Mouse (Mus musculus) heart, adult 18-20 months (tissue): ENCODE measurements around the gene Zfp217. TPM values are rescaled to one million over a fixed set of nuclear protein-coding genes. Genes with fewer than 3 reads are reported as not detected.
A peak's percentile ranks its signal among the peaks of the same experiment; 100 is the strongest.

Source experiments
- DNase-seq, 2 experiments: peaks; one replicate each; pipeline ENCODE4 v3.0.0; 2021 to 2022; ENCODE audit warnings: mixed read lengths in 1 of 2
- total RNA-seq, 2 experiments: library from RNA; stranded (reverse); gene quantifications; 2 replicates each; pipeline ENCODE4 v1.2.3; 2021

Gene Zfp217
- total RNA-seq, 2 experiments from 2014 or later = 7.5 to 10.2 TPM

GRCm38 (mm10) chr2:170134026-170134690 is 13.7 kb downstream of the Zfp217 start:
- peak in 1 of 2 experiments; percentile 53 for DNase-seq

GRCm38 (mm10) chr2:170133093-170133731 is 14.7 kb downstream of the Zfp217 start:
- DNase-seq = peak; percentile 91 to 94

- no peak for DNase-seq
These were observed 15.2 kb downstream of the Zfp217 start for GRCm38 (mm10) chr2:170132716-170133092.

DNA sequence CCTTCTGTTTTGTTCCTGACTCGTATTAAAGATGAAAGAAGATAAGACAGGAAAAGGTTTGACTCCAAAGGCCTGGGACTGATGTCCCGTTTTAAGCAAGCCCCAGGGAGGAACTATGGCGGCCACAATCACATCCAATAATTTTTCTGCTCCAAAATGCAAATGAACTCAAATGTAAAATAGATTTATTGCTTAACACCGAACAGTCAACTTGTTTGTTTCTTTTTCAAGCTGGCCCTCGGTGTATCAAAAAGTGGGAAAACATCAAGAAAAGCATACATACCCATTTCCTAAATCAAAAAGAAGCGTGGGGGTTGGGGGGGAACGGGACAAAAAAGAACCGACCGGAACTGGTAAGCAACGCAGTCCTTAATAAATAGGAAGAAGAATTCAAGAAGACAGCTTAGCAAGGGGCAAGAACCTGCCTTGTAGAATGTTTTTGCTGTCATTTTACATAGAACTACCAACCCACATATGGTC is 15.9 kb downstream of the Zfp217 start:
- peak in 1 of 2 experiments; percentile 57 for DNase-seq

- DNase-seq = peak; percentile 87 to 88
These were observed 16.9 kb downstream of the Zfp217 start for GRCm38 (mm10) chr2:170130780-170131645.

- DNase-seq = peak; percentile 38 to 50
These were observed 17.8 kb downstream of the Zfp217 start for GRCm38 (mm10) chr2:170129923-170130779.

GRCm38 (mm10) chr2:170129248-170129922 is 18.5 kb downstream of the Zfp217 start:
- DNase-seq = peak in 1 of 2 experiments; percentile 54

- DNase-seq = no peak
These were observed 19.2 kb downstream of the Zfp217 start for GRCm38 (mm10) chr2:170128461-170129247.

DNA sequence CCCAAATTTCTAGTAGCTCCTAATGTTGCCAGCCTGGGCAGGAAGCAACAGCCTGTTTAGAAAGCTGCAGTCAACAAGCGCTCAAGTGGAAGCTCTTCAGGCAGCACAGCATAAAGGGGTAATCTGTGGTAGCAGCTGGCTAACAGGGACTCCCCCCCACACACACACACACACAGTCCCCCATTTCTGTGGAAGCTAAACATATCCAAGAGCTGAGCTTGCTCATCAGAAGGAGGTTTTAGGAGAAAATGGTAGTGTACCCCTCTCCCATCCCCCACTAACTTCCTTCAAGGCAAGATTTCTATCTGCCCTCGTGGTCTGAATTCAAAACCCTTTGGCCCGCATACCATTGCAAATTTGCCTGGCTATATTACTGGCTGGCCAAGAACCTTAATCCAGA is 20.4 kb downstream of the Zfp217 start:
- no peak for DNase-seq

GRCm38 (mm10) chr2:170126266-170126665 is 21.6 kb downstream of the Zfp217 start:
- no peak for DNase-seq

GRCm38 (mm10) chr2:170122197-170122596 is 25.7 kb downstream of the Zfp217 start:
- no peak for DNase-seq

GRCm38 (mm10) chr2:170120139-170121027 is 27.5 kb downstream of the Zfp217 start:
- DNase-seq = peak in 1 of 2 experiments; percentile 42

DNA sequence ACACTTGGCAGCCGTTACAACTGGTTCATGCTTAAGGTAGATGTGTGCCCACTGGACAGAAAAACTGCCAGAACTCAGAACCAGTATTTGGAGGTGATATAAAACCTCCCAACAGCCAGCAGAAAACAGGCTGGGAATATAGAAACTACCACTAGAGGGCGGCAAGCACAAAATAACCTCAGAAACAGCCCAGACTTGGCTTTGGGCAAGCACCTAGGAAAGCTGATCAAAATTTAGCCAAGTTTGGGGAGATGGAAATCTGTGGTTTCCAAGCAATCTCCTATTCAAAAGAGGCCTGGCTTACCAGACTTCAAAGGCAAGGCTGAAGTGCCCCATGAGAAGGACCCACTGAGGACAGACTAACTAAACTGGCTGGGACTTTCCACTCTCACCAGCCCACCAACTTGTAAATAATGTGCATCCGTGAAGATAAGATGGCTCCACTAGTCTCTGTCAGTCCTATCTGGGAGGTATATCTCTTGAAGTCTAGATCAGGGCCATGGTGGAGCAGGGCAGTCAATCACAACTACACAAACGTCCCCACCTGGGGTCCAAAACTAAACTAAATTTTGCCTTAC is 31.1 kb downstream of the Zfp217 start:
- DNase-seq = peak; percentile 76 to 89

- DNase-seq = no peak
These were observed 37.6 kb downstream of the Zfp217 start for GRCm38 (mm10) chr2:170110306-170110705.

GRCm38 (mm10) chr2:170109528-170109927 is 38.4 kb downstream of the Zfp217 start:
- DNase-seq = no peak

GRCm38 (mm10) chr2:170107791-170108190 is 40.1 kb downstream of the Zfp217 start:
- no peak for DNase-seq

DNA sequence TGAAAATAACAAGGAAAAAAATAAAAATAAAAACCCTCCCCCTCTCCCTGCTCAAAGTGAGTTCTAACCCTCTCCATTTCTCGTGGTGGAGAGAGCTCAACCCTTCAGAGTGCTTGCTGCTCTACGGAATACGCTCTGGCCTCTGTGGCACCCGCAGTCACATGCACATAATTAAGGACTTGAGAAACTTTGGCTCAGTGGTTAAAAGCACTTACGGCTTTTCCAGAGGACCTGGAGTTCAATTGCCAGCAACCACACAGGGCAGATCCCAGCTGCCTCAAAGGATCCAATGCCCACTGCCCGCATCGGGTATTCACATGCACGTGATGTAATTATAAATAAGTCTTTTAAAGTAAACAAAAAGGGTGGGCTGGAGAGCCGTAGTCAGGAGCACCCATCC is 41.9 kb downstream of the Zfp217 start:
- no peak for DNase-seq

DNA sequence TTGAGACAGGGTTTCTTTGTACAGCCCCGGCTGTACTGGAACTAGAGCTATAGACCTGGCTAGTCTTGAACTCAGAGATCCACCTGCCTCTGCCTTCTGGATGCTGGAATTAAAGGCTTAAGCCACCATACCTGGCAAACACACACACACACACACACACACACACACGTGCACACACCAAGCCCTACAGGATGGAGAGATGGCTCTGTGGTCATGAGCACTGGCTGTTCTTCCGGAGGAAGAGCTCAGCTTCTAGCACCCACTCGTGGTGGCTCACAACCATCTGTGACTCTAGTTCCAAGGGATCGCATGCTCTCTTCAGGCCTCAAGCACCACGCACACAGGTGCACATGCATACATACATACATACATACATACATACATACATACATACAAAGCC is 43.5 kb downstream of the Zfp217 start:
- no peak for DNase-seq

DNA sequence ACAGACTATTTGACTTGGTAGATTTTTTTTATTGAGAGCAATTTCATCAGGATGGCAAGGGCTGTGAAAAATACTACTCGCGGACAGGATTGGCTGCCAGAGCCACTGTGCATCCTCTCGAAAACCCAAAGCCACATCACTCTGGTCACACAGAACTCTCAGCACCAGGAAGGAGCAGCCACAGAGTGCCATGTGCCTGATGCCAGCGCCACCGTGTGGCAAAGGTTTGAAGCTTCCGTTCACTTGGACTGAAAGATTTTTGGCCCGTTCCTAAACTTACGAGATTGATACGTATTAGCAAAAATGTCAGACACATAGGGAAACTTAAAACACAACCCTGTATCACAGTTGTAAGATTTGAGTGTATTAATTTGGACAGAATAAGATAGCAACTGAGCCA is 44.1 kb downstream of the Zfp217 start:
- DNase-seq = peak in 1 of 2 experiments; percentile 67
